Mouse (Mus musculus): Measurements from ENCODE around the gene Ppil4. TPM values are rescaled to one million over a fixed set of nuclear protein-coding genes. Genes with fewer than 3 reads are reported as not detected.

Gene Ppil4
- polyA plus RNA-seq, 1 experiment from 2014 or later = 47.7 TPM

GRCm38 (mm10) chr10:7792254-7792750, 389 bp upstream of the Ppil4 start:
- peaks cover 14% of the 10 kb centered on the region for H3K4me1 ChIP-seq
- peak; percentile 79; the same call in 1 of the 2 replicates for ATAC-seq (ENCODE audit: low FRiP score)

GRCm38 (mm10) chr10:7801258-7801657, 8.6 kb downstream of the Ppil4 start:
- H3K27ac ChIP-seq = no peak overlapping the region
- H3K4me1 ChIP-seq = no peaks in the 10 kb centered on the region
- H3K9me3 ChIP-seq (replicated peaks) = no peaks in the 10 kb centered on the region
- no peak overlapping the region for H3K9ac ChIP-seq
- no peaks in the 10 kb centered on the region for H3K27me3 ChIP-seq
- ATAC-seq (ENCODE audit: low FRiP score) = no peak
- WGBS = 95% methylated on average over 3 of the region's 3 CpGs
- no peak overlapping the region for H3K4me2 ChIP-seq (replicated peaks)
- peaks cover 84% of the 10 kb centered on the region for H3K36me3 ChIP-seq
- H3K4me3 ChIP-seq = no peak overlapping the region

More at GRCm38 (mm10) chr10:7792254-7792750, 389 bp upstream of the Ppil4 start:
- Histone ChIP-seq H3K9me3 (replicated peaks) (no peaks in the 10 kb centered on the region), H3K4me2 (replicated peaks) (peak overlapping the region; percentile 69), H3K36me3 (peaks cover 27% of the 10 kb centered on the region), H3K4me3 (peak overlapping the region; percentile 78), H3K27me3 (no peaks in the 10 kb centered on the region), H3K9ac (peak overlapping the region; percentile 79), H3K27ac (peak overlapping the region; percentile 72)
- WGBS = under 1% methylated on average over 10 of the region's 10 CpGs

- no peak overlapping the region for H3K9ac ChIP-seq
- no peaks in the 10 kb centered on the region for H3K27me3 ChIP-seq
- H3K27ac ChIP-seq = no peak overlapping the region
- H3K9me3 ChIP-seq (replicated peaks) = no peaks in the 10 kb centered on the region
- H3K36me3 ChIP-seq = peaks cover 78% of the 10 kb centered on the region
- no peak overlapping the region for H3K4me3 ChIP-seq
- H3K4me1 ChIP-seq = no peaks in the 10 kb centered on the region
- no peak overlapping the region for H3K4me2 ChIP-seq (replicated peaks)
- no peak for ATAC-seq (ENCODE audit: low FRiP score)
- WGBS = 95% methylated on average over 2 of the region's 2 CpGs
Observed at GRCm38 (mm10) chr10:7802519-7803140, 9.9 kb downstream of the Ppil4 start.

- Histone ChIP-seq H3K27me3 (no peaks in the 10 kb centered on the region), H3K9ac (no peak overlapping the region), H3K9me3 (replicated peaks) (no peaks in the 10 kb centered on the region), H3K4me2 (replicated peaks) (no peak overlapping the region), H3K4me3 (no peak overlapping the region), H3K4me1 (no peaks in the 10 kb centered on the region), H3K36me3 (peaks cover 56% of the 10 kb centered on the region), H3K27ac (no peak overlapping the region)
- WGBS = 49% methylated on average over 2 of the region's 2 CpGs
- no peak; the same call in 1 of the 2 replicates for ATAC-seq (ENCODE audit: low FRiP score)
Observed at GRCm38 (mm10) chr10:7809937-7810336, 17.2 kb downstream of the Ppil4 start.

GRCm38 (mm10) chr10:7816476-7816875, 23.8 kb downstream of the Ppil4 start:
- no peak overlapping the region for H3K4me2 ChIP-seq (replicated peaks)
- H3K27me3 ChIP-seq = no peaks in the 10 kb centered on the region
- H3K27ac ChIP-seq = no peak overlapping the region
- ATAC-seq (ENCODE audit: low FRiP score) = no peak
- H3K9me3 ChIP-seq (replicated peaks) = no peaks in the 10 kb centered on the region
- WGBS = 95% methylated on average over 2 of the region's 2 CpGs
- peaks cover 52% of the 10 kb centered on the region for H3K36me3 ChIP-seq
- H3K4me1 ChIP-seq = no peaks in the 10 kb centered on the region
- no peak overlapping the region for H3K9ac ChIP-seq
- no peak overlapping the region for H3K4me3 ChIP-seq

- peaks cover 54% of the 10 kb centered on the region for H3K36me3 ChIP-seq
- no peak overlapping the region for H3K4me2 ChIP-seq (replicated peaks)
- no peaks in the 10 kb centered on the region for H3K27me3 ChIP-seq
- WGBS = 92% methylated on average over 4 of the region's 4 CpGs
- no peak overlapping the region for H3K27ac ChIP-seq
- H3K4me3 ChIP-seq = no peak overlapping the region
- no peaks in the 10 kb centered on the region for H3K4me1 ChIP-seq
- ATAC-seq (ENCODE audit: low FRiP score) = no peak
- H3K9ac ChIP-seq = no peak overlapping the region
- no peaks in the 10 kb centered on the region for H3K9me3 ChIP-seq (replicated peaks)
Observed at GRCm38 (mm10) chr10:7818676-7819075, 26.0 kb downstream of the Ppil4 start.

- Histone ChIP-seq H3K4me3 (no peak overlapping the region), H3K27me3 (no peaks in the 10 kb centered on the region), H3K9me3 (replicated peaks) (no peaks in the 10 kb centered on the region), H3K4me1 (no peaks in the 10 kb centered on the region), H3K27ac (no peak overlapping the region), H3K4me2 (replicated peaks) (no peak overlapping the region), H3K36me3 (peaks cover 53% of the 10 kb centered on the region), H3K9ac (no peak overlapping the region)
- WGBS = 94% methylated on average over 4 of the region's 4 CpGs
- ATAC-seq (ENCODE audit: low FRiP score) = no peak
Observed at GRCm38 (mm10) chr10:7819156-7819555, 26.5 kb downstream of the Ppil4 start.

GRCm38 (mm10) chr10:7819603-7820002, 26.9 kb downstream of the Ppil4 start:
- Histone ChIP-seq H3K4me2 (replicated peaks) (no peak overlapping the region), H3K4me1 (no peaks in the 10 kb centered on the region), H3K36me3 (peaks cover 50% of the 10 kb centered on the region), H3K9me3 (replicated peaks) (no peaks in the 10 kb centered on the region), H3K27me3 (no peaks in the 10 kb centered on the region), H3K4me3 (no peak overlapping the region), H3K9ac (no peak overlapping the region), H3K27ac (no peak overlapping the region)
- 95% methylated on average over 4 of the region's 4 CpGs for WGBS
- ATAC-seq (ENCODE audit: low FRiP score) = no peak

- Histone ChIP-seq H3K9ac (no peak overlapping the region), H3K9me3 (replicated peaks) (no peaks in the 10 kb centered on the region), H3K27me3 (no peaks in the 10 kb centered on the region), H3K4me2 (replicated peaks) (no peak overlapping the region), H3K36me3 (peaks cover 51% of the 10 kb centered on the region), H3K27ac (no peak overlapping the region), H3K4me1 (no peaks in the 10 kb centered on the region), H3K4me3 (no peak overlapping the region)
- ATAC-seq (ENCODE audit: low FRiP score) = no peak
- WGBS = 96% methylated on average over 5 of the region's 5 CpGs
Observed at GRCm38 (mm10) chr10:7820171-7820570, 27.5 kb downstream of the Ppil4 start.

GRCm38 (mm10) chr10:7821981-7822380, 29.3 kb downstream of the Ppil4 start:
- peaks cover 49% of the 10 kb centered on the region for H3K36me3 ChIP-seq
- 92% methylated on average over 12 of the region's 12 CpGs for WGBS
- H3K4me2 ChIP-seq (replicated peaks) = no peak overlapping the region
- ATAC-seq (ENCODE audit: low FRiP score) = no peak
- H3K27me3 ChIP-seq = no peaks in the 10 kb centered on the region
- H3K9me3 ChIP-seq (replicated peaks) = no peaks in the 10 kb centered on the region
- H3K27ac ChIP-seq = no peak overlapping the region
- H3K4me1 ChIP-seq = no peaks in the 10 kb centered on the region
- no peak overlapping the region for H3K9ac ChIP-seq
- H3K4me3 ChIP-seq = no peak overlapping the region

- H3K9me3 ChIP-seq (replicated peaks) = no peaks in the 10 kb centered on the region
- no peak for ATAC-seq (ENCODE audit: low FRiP score)
- no peak overlapping the region for H3K4me3 ChIP-seq
- no peaks in the 10 kb centered on the region for H3K27me3 ChIP-seq
- H3K27ac ChIP-seq = no peak overlapping the region
- H3K4me1 ChIP-seq = no peaks in the 10 kb centered on the region
- 90% methylated on average over 9 of the region's 9 CpGs for WGBS
- peaks cover 42% of the 10 kb centered on the region for H3K36me3 ChIP-seq
- H3K9ac ChIP-seq = no peak overlapping the region
- no peak overlapping the region for H3K4me2 ChIP-seq (replicated peaks)
Observed at GRCm38 (mm10) chr10:7824663-7825280, 32.1 kb downstream of the Ppil4 start.

GRCm38 (mm10) chr10:7825281-7825665, 32.6 kb downstream of the Ppil4 start:
- no peak overlapping the region for H3K4me3 ChIP-seq
- H3K9ac ChIP-seq = no peak overlapping the region
- no peaks in the 10 kb centered on the region for H3K9me3 ChIP-seq (replicated peaks)
- H3K36me3 ChIP-seq = peaks cover 39% of the 10 kb centered on the region
- H3K4me2 ChIP-seq (replicated peaks) = no peak overlapping the region
- no peak overlapping the region for H3K27ac ChIP-seq
- no peak for ATAC-seq (ENCODE audit: low FRiP score)
- no peaks in the 10 kb centered on the region for H3K27me3 ChIP-seq
- no peaks in the 10 kb centered on the region for H3K4me1 ChIP-seq
- WGBS = 94% methylated on average over 4 of the region's 4 CpGs

- H3K27me3 ChIP-seq = no peaks in the 10 kb centered on the region
- 94% methylated on average over 9 of the region's 9 CpGs for WGBS
- no peak overlapping the region for H3K4me3 ChIP-seq
- no peak for ATAC-seq (ENCODE audit: low FRiP score)
- H3K27ac ChIP-seq = no peak overlapping the region
- H3K36me3 ChIP-seq = peaks cover 34% of the 10 kb centered on the region
- H3K4me2 ChIP-seq (replicated peaks) = no peak overlapping the region
- no peaks in the 10 kb centered on the region for H3K4me1 ChIP-seq
- H3K9ac ChIP-seq = no peak overlapping the region
- no peaks in the 10 kb centered on the region for H3K9me3 ChIP-seq (replicated peaks)
Observed at GRCm38 (mm10) chr10:7826106-7826505, 33.4 kb downstream of the Ppil4 start.
